Mouse (Mus musculus) spleen, postnatal 10 days (tissue): ENCODE measurements around the gene Naip5.
"Not testable (repeated sequence)": the region's sequence is repeated elsewhere in the genome, so short reads cannot be mapped to it uniquely, and the experiment has no call there.

ENCODE experiments used
- DNase-seq, 2 experiments: peaks; one replicate each; pipeline ENCODE4 v3.0.0; 2021 to 2022; ENCODE audit warnings: low spot score in 2 of 2

Naip5 gene

GRCm38 (mm10) chr13:100246223-100246622, at the start of gene Naip5:
Gene Naip5, minus strand, starts transcription at chr13:100246323.
- DNase-seq, result not testable (repeated sequence)

- DNase-seq, result no peak
These were observed 38.5 kb upstream of the Naip5 start for GRCm38 (mm10) chr13:100284611-100285010.

DNA sequence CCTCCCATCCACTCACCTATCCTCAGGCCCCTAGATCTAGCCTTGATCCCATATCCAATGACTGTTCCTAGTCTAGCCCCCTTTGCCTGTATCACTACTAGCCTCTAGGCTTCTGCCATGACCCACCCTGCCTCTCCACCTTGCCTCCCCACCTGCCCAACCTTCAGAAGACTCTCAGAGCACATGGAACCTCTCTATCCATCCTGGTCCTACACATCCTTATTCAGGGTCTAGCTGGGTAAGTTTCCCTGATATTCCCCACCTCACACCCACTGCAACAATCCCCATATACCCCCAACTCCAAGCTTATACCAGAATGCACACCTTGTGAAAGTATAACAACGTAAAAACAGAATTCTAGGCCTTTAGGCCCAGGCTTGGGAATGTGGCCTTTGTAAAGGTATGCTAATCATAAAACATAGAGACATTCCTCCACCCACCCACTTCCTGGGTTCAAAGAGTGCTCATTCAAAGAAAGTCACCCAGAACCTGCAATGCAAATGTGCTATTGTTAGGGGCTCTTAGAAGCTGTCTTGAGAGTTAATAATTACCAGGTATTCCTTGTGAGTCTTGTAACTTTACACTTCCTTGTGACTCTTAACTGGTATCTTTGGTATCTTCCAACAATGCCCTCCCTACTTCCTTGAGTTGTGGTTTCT, 25.5 kb upstream of the Naip5 start:
- not testable (repeated sequence) for DNase-seq

DNA sequence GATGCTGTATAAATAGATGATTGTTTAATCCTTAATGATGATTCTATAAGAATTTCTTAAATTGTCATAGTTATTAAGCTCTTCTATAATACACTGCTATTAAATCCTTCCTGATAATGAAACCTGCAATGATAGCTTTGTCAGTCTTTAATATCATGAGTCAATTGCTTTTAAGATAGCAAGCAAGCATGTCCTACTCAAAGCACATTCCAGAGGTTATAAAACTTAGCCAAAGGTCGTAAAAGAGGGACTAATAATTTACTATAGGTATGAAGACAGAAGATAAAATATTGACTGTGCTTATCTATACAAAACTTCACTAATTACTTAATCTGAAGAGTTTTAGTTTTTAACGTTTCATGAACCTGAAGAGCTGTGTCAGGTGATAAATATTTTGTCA, 10.9 kb upstream of the Naip5 start:
- DNase-seq, result not testable (repeated sequence)

GRCm38 (mm10) chr13:100255925-100256324, 9.8 kb upstream of the Naip5 start:
- DNase-seq, result not testable (repeated sequence)

DNA sequence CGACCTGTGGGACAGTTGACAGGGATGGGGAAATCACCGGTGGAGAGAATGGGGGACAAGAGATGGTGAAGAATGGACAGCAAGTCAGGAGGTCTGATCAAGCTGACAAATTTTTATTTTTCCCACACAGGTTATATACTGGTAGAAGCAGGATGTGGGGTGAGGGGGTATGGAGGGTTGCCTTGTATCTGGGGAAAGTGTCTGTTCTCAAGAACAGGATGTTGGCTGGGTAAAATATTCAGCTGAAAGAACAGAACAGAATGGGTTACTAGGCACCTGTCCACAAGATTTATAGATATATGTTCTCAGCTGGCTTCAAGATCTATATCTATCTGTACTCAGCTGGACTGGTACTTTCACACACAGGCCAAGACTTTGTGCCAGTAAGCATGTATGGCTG, 5.8 kb upstream of the Naip5 start:
- DNase-seq, result not testable (repeated sequence)

DNA sequence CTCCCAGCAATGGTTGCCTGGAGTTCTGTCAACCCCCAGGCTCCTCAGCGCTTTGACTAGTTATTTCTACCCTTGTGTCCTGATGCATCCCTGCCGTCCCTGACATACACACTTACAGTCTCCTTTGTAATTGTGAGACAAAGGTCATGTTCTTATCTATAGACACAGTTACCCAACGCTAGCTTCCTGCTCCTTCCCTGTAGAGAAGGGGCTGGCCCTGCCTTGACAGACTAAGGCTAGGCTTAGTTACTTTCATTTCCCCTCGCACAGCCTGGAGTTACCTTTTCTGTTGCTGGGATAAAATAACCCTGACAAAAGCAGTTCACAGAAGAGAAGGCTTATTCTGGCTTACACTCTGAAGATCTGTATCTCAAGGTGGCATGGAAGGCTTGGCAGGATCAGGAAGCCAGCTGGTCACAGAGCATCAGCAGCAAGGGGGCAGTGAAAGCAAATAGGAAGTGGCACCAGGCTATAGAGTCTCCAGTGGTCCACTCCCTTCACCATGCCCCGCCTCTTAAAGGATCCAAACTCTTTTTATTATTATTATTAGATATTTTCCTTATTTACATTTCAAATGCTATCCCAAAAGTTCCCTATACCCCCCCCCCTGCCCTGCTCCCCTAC, 885 bp upstream of the Naip5 start:
- DNase-seq, result not testable (repeated sequence)

- no peak for DNase-seq
These were observed 2.4 kb downstream of the Naip5 start for GRCm38 (mm10) chr13:100243702-100244101.

DNA sequence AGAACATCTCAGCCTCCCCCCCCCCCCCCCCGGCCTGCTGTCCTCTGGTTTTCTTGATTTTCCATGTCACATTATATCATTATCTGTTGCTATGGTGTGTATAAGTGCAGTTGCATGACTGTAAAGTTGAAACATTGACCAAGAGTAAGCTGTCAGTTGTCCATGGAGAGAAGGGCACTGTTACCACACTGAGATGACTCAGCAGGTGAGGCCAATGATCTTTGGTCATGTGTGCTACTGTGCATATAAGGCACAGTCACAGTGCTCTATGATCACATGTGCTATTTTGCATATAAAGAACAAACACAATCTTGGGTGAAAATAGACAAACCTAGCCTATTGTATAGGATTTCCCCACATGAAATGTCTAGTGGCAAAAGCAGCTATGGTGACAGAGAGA, 32.4 kb downstream of the Naip5 start:
- DNase-seq, result not testable (repeated sequence)

- DNase-seq, result peak in 1 of 2 experiments; percentile 50
These were observed 35.6 kb downstream of the Naip5 start for GRCm38 (mm10) chr13:100210540-100210939.

- DNase-seq, result no peak
These were observed 42.8 kb downstream of the Naip5 start for GRCm38 (mm10) chr13:100203319-100203718.

- peak in 1 of 2 experiments; percentile 16 for DNase-seq
These were observed 44.3 kb downstream of the Naip5 start, which contains the start of gene Naip2 for GRCm38 (mm10) chr13:100201659-100202333. Gene Naip2, minus strand, starts transcription at chr13:100202092.

DNA sequence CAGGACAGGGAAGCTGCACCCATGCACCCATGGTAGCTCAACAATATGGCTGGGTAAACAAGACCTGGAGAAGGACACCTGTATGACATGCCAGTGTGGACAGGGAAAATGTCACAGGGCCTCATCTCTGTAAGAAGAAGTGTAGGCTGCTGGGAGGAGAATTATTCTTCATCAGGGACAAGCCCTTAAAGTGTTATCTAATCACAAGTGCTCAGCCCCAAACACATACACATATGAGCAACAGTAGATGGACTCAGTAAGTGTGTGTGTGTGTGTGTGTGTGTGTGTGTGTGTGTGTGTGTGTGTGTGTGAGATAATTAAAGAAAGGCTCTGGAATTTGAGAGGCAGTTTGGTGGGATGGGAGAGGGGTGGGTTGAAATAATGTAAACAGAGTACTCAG, 45.3 kb downstream of the Naip5 start:
- DNase-seq, result no peak

DNA sequence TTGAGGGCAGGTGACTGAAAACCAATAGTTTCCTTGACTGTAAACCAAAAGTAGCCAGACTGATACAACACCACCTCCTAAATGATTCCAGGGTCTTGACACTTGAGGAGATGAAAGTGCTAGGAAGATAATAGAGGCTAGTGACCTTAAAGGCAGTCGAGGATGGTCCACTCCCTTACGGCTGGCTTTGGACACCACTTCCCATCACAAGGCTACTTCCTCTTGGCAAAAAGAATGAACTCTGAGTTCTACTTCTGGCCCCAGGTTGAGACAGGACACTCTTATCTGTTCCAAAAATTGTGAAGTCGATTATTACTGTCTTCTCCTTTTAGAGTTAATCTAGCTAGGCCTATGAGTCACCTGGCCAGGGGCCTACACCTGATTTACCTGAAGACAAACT, 50.7 kb downstream of the Naip5 start:
- DNase-seq, result no peak

DNA sequence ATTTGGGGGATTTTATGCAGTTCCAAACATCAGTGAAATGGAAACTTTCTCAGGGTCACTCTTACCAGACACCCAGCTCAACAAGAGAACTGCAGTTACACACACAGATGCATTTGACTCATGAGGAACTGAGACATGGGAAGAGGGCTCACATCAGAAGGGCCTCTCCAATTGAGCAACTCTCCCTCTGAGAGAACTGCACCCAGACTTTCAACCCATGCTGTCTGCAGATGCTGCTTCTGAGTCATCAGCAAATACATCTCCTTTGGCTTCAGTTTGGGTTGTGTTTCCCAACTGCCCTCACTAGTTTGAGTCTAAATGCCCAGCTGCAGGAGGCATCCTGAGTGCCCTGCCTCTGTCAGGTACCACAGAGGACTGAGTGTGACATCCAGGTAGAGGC, 63.0 kb downstream of the Naip5 start:
- DNase-seq, result not testable (repeated sequence)

- not testable (repeated sequence) for DNase-seq
These were observed 71.8 kb downstream of the Naip5 start for GRCm38 (mm10) chr13:100174360-100174759.

DNA sequence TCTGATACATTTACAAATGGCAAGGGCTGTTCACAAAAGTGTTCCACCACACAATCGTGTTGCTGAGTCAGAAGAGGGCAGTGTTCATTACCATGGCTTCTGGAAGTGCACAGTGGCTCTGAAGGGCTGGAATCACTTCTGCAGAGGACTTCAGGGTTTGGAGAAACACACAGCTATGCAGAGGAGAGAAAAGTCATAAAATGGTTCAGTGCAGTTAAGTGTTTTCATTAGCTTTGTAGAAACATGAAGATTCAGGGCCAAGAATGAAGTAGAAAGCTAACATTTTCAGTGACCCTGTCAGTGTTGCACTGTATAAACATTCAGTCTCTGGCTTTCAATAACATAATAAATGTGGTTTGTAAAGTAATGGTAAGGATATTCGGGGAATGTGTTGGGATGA, 79.7 kb downstream of the Naip5 start:
- DNase-seq, result not testable (repeated sequence)

DNA sequence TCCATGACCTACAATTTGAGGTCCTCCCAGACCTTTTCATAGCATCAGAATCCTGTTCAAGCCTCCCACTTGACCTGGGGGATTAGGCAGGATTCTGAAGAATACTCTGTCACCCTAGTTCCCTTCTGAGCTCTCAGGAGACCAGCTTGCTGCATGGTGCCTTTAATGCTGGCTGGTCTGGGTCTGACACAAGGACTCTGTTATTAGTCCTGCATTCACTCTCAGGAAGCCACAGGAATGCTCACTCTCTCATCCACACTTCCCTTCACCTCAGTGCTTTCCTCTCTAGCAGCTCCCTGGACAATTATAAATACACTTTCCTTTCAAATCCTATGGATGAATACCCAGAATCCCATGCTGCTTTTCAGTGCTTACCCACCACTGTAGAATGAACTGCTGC, 83.7 kb downstream of the Naip5 start:
- DNase-seq, result not testable (repeated sequence)
